Mouse (Mus musculus) G1E (cell line): ENCODE data around the gene Pitpna. TPM values are rescaled to one million over a fixed set of nuclear protein-coding genes. Genes with fewer than 3 reads are reported as not detected.

ENCODE experiments used
- ATAC-seq: 2 replicates; pipeline ENCODE4 v1.8.0; 2016; ENCODE audit warnings: mild to moderate bottlenecking; ENCODE audit not compliant: insufficient number of reproducible peaks, poor library complexity, low FRiP score, severe bottlenecking; ENCODE audit errors: extremely low read depth
- DNase-seq: peaks from one replicate; pipeline ENCODE4 v3.0.0; 2012; ENCODE audit warnings: low spot score
- H3K27me3 ChIP-seq: 2 replicates; pipeline ENCODE4 v1.6.1; 2012; ENCODE audit warnings: mild to moderate bottlenecking, low read length, inconsistent platforms; ENCODE audit not compliant: insufficient read depth
- H3K36me3 ChIP-seq: replicated peaks from 2 replicates; pipeline ENCODE3; 2012; ENCODE audit warnings: mild to moderate bottlenecking, inconsistent platforms
- H3K4me1 ChIP-seq: 2 replicates; pipeline ENCODE4 v1.6.1; 2012; ENCODE audit warnings: low read depth, low read length, inconsistent platforms, mixed read lengths; ENCODE audit not compliant: insufficient read depth
- H3K4me3 ChIP-seq: 2 replicates; pipeline ENCODE4 v1.5.1; 2012; ENCODE audit warnings: low read depth, mild to moderate bottlenecking, inconsistent platforms, low read length, moderate library complexity, mixed read lengths
- H3K9me3 ChIP-seq: replicated peaks from 2 replicates; pipeline ENCODE4 v1.6.1; 2012; ENCODE audit warnings: inconsistent platforms
- CTCF ChIP-seq: IDR thresholded peaks from 2 replicates; pipeline ENCODE4 v1.5.1; 2012; ENCODE audit warnings: low read depth, low read length, inconsistent platforms, mixed read lengths
- GATA1 ChIP-seq: IDR thresholded peaks from 2 replicates; pipeline ENCODE4 v1.6.1; 2012; ENCODE audit warnings: borderline replicate concordance, low read length, inconsistent platforms, mixed read lengths
- GATA2 ChIP-seq: IDR thresholded peaks from 2 replicates; pipeline ENCODE4 v1.6.1; 2012; ENCODE audit warnings: low read depth, low read length, inconsistent platforms, borderline replicate concordance
- POLR2AphosphoS5 ChIP-seq: IDR thresholded peaks from 2 replicates; pipeline ENCODE4 v1.6.1; 2012; ENCODE audit warnings: low read depth, low read length, inconsistent platforms; ENCODE audit not compliant: insufficient replicate concordance
- TAL1 ChIP-seq: conservative IDR thresholded peaks from 2 replicates; pipeline ENCODE4 v1.6.1; 2012; ENCODE audit warnings: low read depth, low read length, inconsistent platforms, mixed read lengths
- polyA plus RNA-seq: library from polyadenylated mRNA; stranded (reverse); fragments of >175 nt; gene quantifications from 2 replicates; pipeline ENCODE4 v1.2.3, GENCODE M21; 2012
- total RNA-seq, 2 experiments: library from RNA; stranded (forward) in 1 of 2; stranded (reverse) in 1 of 2; fragments of 200-1000 nt in 1 of 2; fragments of >200 nt in 1 of 2; fragmentation: Nextera tagmentation in 1 of 2; gene quantifications; 2 replicates each; pipeline ENCODE4 v1.2.3; 2014 to 2017

Gene Pitpna
- total and polyA plus RNA-seq, 3 experiments = 24.5 to 97.5 (median 43.2) TPM

DNA sequence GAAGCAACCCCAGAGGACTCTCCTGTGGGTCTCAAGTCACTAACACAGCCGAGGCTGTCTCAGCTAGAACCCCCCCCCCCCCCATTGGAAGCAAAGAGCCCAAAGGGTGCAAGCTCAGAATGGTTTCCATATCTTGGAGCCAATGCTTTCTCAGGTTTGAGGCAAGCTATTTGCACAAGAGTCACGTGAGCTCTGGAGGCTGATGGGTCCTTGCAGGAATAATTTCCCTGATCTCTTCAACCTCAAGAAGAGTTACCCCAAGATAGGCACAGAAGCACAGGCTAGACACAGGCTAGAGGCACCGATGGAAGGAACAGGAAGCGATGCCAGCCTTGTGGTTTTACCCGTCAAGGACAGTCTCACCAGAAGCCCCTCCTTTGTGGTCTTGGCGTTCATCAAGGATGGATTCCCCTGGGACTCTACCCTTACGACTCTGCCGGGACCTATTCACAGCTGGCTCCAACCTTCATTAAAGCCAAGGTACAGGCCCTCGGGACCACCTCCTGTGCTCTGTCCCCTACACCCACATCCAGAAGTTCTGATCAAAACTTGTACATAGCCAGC, 12.3 kb upstream of the Pitpna start:
- no peak for ATAC-seq
- Histone ChIP-seq H3K4me3 (no peak overlapping the region), H3K36me3 (peaks cover 19% of the 10 kb centered on the region), H3K27me3 (peaks cover 50% of the 10 kb centered on the region), H3K9me3 (no peaks in the 10 kb centered on the region), H3K4me1 (peaks cover 29% of the 10 kb centered on the region)
- DNase-seq = no peak
- no peak for TF ChIP-seq CTCF
- TF ChIP-seq GATA2 = no peak
- no peak for TF ChIP-seq POLR2AphosphoS5
- no peak for TF ChIP-seq GATA1
- TF ChIP-seq TAL1 = no peak

- no peak for TF ChIP-seq CTCF
- no peak for TF ChIP-seq GATA2
- no peak for TF ChIP-seq GATA1
- no peak for TF ChIP-seq POLR2AphosphoS5
- no peak for TF ChIP-seq TAL1
- Histone ChIP-seq H3K9me3 (no peaks in the 10 kb centered on the region), H3K36me3 (no peaks in the 10 kb centered on the region), H3K4me1 (peaks cover 7% of the 10 kb centered on the region; the same call in 1 of the 2 replicates), H3K4me3 (no peak overlapping the region), H3K27me3 (peaks cover 46% of the 10 kb centered on the region)
- DNase-seq = no peak
- no peak for ATAC-seq
Observed at GRCm38 (mm10) chr11:75578609-75579008, 9.3 kb upstream of the Pitpna start.

DNA sequence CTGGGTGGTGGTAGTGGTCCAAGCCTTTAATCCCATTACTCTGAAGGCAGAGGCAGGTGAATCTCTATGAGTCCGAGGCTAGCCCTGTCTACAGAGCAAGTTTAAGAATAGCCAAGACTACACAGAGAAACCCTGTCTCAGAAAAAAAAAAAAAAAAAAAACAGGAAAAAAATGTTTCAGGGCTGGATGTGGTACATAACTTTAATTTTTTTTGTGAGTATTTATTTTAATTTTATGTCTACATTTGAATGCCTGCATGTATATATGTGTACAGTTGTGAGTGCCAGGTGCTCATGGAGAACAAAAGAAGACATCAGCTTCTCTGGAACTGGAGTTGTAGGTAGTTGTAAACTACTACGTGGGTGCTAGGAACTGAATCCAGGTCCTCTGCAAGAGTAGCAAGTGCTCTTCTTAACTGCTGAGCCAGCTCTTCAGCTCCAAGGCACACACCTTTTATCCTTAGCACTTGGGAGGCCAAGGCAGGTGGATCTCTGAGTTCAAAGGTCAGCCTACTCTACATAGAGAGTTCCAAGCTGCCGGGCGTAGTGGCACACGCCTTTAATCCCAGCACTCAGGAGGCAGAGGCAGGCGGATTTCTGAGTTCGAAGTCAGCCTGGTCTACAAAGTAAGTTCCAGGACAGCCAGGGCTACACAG, 6.3 kb upstream of the Pitpna start:
- H3K9me3 ChIP-seq = no peaks in the 10 kb centered on the region
- DNase-seq (no peak), ATAC-seq (no peak)
- peaks cover 4% of the 10 kb centered on the region; the same call in 1 of the 2 replicates for H3K4me1 ChIP-seq
- TF ChIP-seq GATA1 (no peak), POLR2AphosphoS5 (no peak), CTCF (no peak), TAL1 (no peak)
- no peak overlapping the region for H3K4me3 ChIP-seq
- H3K36me3 ChIP-seq = no peaks in the 10 kb centered on the region
- peaks cover 35% of the 10 kb centered on the region for H3K27me3 ChIP-seq

DNA sequence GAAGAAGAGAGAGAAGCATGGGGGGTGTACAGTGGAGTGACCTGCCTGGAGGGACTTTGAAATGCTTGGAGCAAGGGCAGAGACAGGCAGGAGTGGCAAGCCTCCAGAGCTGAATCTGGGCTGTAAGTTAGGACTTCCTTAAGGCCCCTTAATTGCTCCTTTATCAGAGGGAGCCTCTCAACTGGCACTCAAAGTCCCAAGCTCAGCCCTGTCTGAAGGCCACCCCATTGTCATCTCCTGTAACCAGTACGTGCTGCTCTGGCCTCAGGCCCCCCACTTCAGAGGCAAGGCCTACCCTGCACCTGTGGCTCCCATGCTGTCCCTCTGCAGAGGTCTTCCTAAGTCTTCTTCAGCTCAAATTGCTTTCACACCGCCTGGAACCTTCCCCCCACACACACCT, 4.4 kb upstream of the Pitpna start:
- TF ChIP-seq TAL1 = no peak
- no peak for TF ChIP-seq GATA2
- TF ChIP-seq POLR2AphosphoS5 = no peak
- TF ChIP-seq CTCF = no peak
- TF ChIP-seq GATA1 = no peak
- Histone ChIP-seq H3K27me3 (peaks cover 28% of the 10 kb centered on the region), H3K9me3 (no peaks in the 10 kb centered on the region), H3K4me3 (no peak overlapping the region), H3K36me3 (no peaks in the 10 kb centered on the region), H3K4me1 (peaks cover 13% of the 10 kb centered on the region)
- ATAC-seq = no peak
- no peak for DNase-seq

- H3K4me3 ChIP-seq = no peak overlapping the region
- DNase-seq (no peak), ATAC-seq (no peak)
- TF ChIP-seq GATA1 = no peak
- TF ChIP-seq CTCF = no peak
- TF ChIP-seq POLR2AphosphoS5 = no peak
- no peak for TF ChIP-seq GATA2
- TF ChIP-seq TAL1 = no peak
- H3K27me3 ChIP-seq = peaks cover 22% of the 10 kb centered on the region
- no peaks in the 10 kb centered on the region for H3K9me3 ChIP-seq
- peaks cover 27% of the 10 kb centered on the region for H3K4me1 ChIP-seq
- peaks cover 10% of the 10 kb centered on the region for H3K36me3 ChIP-seq
Observed at GRCm38 (mm10) chr11:75585061-75585460, 2.8 kb upstream of the Pitpna start.

GRCm38 (mm10) chr11:75585978-75586377, 1.9 kb upstream of the Pitpna start:
- Histone ChIP-seq H3K27me3 (peaks cover 19% of the 10 kb centered on the region), H3K36me3 (peaks cover 18% of the 10 kb centered on the region), H3K4me3 (no peak overlapping the region), H3K4me1 (peaks cover 30% of the 10 kb centered on the region), H3K9me3 (no peaks in the 10 kb centered on the region)
- ATAC-seq (no peak), DNase-seq (no peak)
- no peak for TF ChIP-seq TAL1
- no peak for TF ChIP-seq GATA1
- no peak for TF ChIP-seq CTCF
- TF ChIP-seq GATA2 = no peak
- TF ChIP-seq POLR2AphosphoS5 = no peak
